Mouse (Mus musculus) liver, adult 2 months (tissue): ENCODE measurements around the gene Plk2.

Source experiments
- CTCF ChIP-seq: fragments of 200-500 bp; IDR thresholded peaks from 2 replicates; pipeline ENCODE4 v1.5.1; 2011; ENCODE audit warnings: low read depth, low read length, control low read depth
- POLR2A ChIP-seq: fragments of 200-500 bp; IDR thresholded peaks from 2 replicates; pipeline ENCODE4 v1.6.1; 2011; ENCODE audit warnings: low read length, control low read depth; ENCODE audit not compliant: insufficient read depth; ENCODE audit errors: extremely low read depth

- TF ChIP-seq CTCF (no peak), POLR2A (no peak)
Observed at GRCm38 (mm10) chr13:110401443-110401842, 6.6 kb downstream of the Plk2 start.
